Mouse (Mus musculus): ENCODE results near the gene Smlr1. TPM values are rescaled to one million over a fixed set of nuclear protein-coding genes. Genes with fewer than 3 reads are reported as not detected.

The Smlr1 gene
- not detected for total RNA-seq (2021)
- long read RNA-seq, experiment 1 = 0 reads
- long read RNA-seq, experiment 2 = 0 reads

GRCm38 (mm10) chr10:25535891-25536331 lies at the start of gene Smlr1:
Gene Smlr1, minus strand, starts transcription at chr10:25536267.
- intact Hi-C loops (cut with DNase I) = loop anchor here (5.0 kb wide), 1 partner anchor 601 kb away; no protein-coding TSS in a partner anchor
- no peak for TF ChIP-seq CTCF (IDR thresholded peaks at IDR 0.05)
- Histone ChIP-seq H3K27ac (no peak within 1 kb of the TSS), H3K4me3 (no peak within 1 kb of the TSS)
- DNase-seq = no peak

GRCm38 (mm10) chr10:25584899-25585298 lies 48.8 kb upstream of the Smlr1 start:
- no peak overlapping the region for H3K4me3 ChIP-seq
- intact Hi-C loops (cut with DNase I) = no loop called here
- TF ChIP-seq CTCF (IDR thresholded peaks at IDR 0.05) = no peak
- peak; percentile 70 for DNase-seq
- H3K27ac ChIP-seq = no peak overlapping the region

- no peak for TF ChIP-seq CTCF (IDR thresholded peaks at IDR 0.05)
- Histone ChIP-seq H3K4me3 (no peak overlapping the region), H3K27ac (no peak overlapping the region)
- intact Hi-C loops (cut with DNase I) = no loop called here
- no peak for DNase-seq
Observed at GRCm38 (mm10) chr10:25580066-25580465, 44.0 kb upstream of the Smlr1 start.

- no peak for TF ChIP-seq CTCF (IDR thresholded peaks at IDR 0.05)
- intact Hi-C loops (cut with DNase I) = no loop called here
- H3K4me3 ChIP-seq = no peak overlapping the region
Observed at GRCm38 (mm10) chr10:25571319-25572240, 35.5 kb upstream of the Smlr1 start.

GRCm38 (mm10) chr10:25552936-25553335 lies 16.9 kb upstream of the Smlr1 start:
- no peak overlapping the region for H3K4me3 ChIP-seq
- no peak for DNase-seq
- H3K27ac ChIP-seq = no peak overlapping the region
- no peak for TF ChIP-seq CTCF (IDR thresholded peaks at IDR 0.05)
- intact Hi-C loops (cut with DNase I) = no loop called here

More at GRCm38 (mm10) chr10:25571319-25572240, 35.5 kb upstream of the Smlr1 start:
- no peak for DNase-seq
- no peak overlapping the region for H3K27ac ChIP-seq

GRCm38 (mm10) chr10:25541097-25541496 lies 5.0 kb upstream of the Smlr1 start:
- no peak overlapping the region for H3K4me3 ChIP-seq
- H3K27ac ChIP-seq = no peak overlapping the region
- intact Hi-C loops (cut with DNase I) = no loop called here
- DNase-seq = no peak
- TF ChIP-seq CTCF (IDR thresholded peaks at IDR 0.05) = no peak

- Histone ChIP-seq H3K4me3 (peak overlapping the region; percentile 57), H3K27ac (peak overlapping the region; percentile 79)
- DNase-seq = no peak
- no peak for TF ChIP-seq CTCF (IDR thresholded peaks at IDR 0.05)
- intact Hi-C loops (cut with DNase I) = loop anchor here (5.0 kb wide), 1 partner anchor 598 kb away; no protein-coding TSS in a partner anchor
Observed at GRCm38 (mm10) chr10:25539771-25540168, 3.7 kb upstream of the Smlr1 start.

- peak overlapping the region; percentile 57 for H3K4me3 ChIP-seq
- peak; percentile 70 for TF ChIP-seq CTCF (IDR thresholded peaks at IDR 0.05)
- DNase-seq = peak; percentile 56
- H3K27ac ChIP-seq = peak overlapping the region; percentile 79
- intact Hi-C loops (cut with DNase I) = loop anchor here (5.0 kb wide), 1 partner anchor 598 kb away; no protein-coding TSS in a partner anchor
Observed at GRCm38 (mm10) chr10:25539146-25539770, 3.2 kb upstream of the Smlr1 start.

GRCm38 (mm10) chr10:25538738-25539137 lies 2.7 kb upstream of the Smlr1 start:
- H3K4me3 ChIP-seq = no peak overlapping the region
- intact Hi-C loops (cut with DNase I) = loop anchor here (5.0 kb wide), 1 partner anchor 599 kb away; no protein-coding TSS in a partner anchor
- TF ChIP-seq CTCF (IDR thresholded peaks at IDR 0.05) = no peak
- H3K27ac ChIP-seq = peak overlapping the region; percentile 79; the same call in 1 of the 2 replicates
- DNase-seq = no peak

GRCm38 (mm10) chr10:25536621-25537020 lies 554 bp upstream of the Smlr1 start:
- no peak for DNase-seq
- no peak overlapping the region for H3K4me3 ChIP-seq
- no peak overlapping the region for H3K27ac ChIP-seq
- intact Hi-C loops (cut with DNase I) = loop anchor here (5.0 kb wide), 1 partner anchor 601 kb away; no protein-coding TSS in a partner anchor
- TF ChIP-seq CTCF (IDR thresholded peaks at IDR 0.05) = no peak

- intact Hi-C loops (cut with DNase I) = no loop called here
- DNase-seq = no peak
- Histone ChIP-seq H3K4me3 (no peak overlapping the region), H3K27ac (no peak overlapping the region)
- no peak for TF ChIP-seq CTCF (IDR thresholded peaks at IDR 0.05)
Observed at GRCm38 (mm10) chr10:25534467-25534866, 1.6 kb downstream of the Smlr1 start.

GRCm38 (mm10) chr10:25533513-25534246 lies 2.4 kb downstream of the Smlr1 start:
- H3K4me3 ChIP-seq = no peak overlapping the region
- intact Hi-C loops (cut with DNase I) = no loop called here
- no peak for DNase-seq
- H3K27ac ChIP-seq = no peak overlapping the region
- TF ChIP-seq CTCF (IDR thresholded peaks at IDR 0.05) = no peak

Data from gastrocnemius, adult 2 months (tissue).